Mouse (Mus musculus) kidney, postnatal 14 days (tissue): ENCODE data around the gene Fgb.

Experiments
- DNase-seq: peaks from one replicate; pipeline ENCODE4 v3.0.0; 2022; ENCODE audit warnings: mixed read lengths

Gene Fgb

GRCm38 (mm10) chr3:83025475-83026301 is 24.0 kb downstream of the Fgb start, which contains the start of gene Fga:
Gene Fga (plus strand): TSS chr3:83026076.
- peak; percentile 64 for DNase-seq

GRCm38 (mm10) chr3:83025036-83025435 is 24.6 kb downstream of the Fgb start:
- no peak for DNase-seq

DNA sequence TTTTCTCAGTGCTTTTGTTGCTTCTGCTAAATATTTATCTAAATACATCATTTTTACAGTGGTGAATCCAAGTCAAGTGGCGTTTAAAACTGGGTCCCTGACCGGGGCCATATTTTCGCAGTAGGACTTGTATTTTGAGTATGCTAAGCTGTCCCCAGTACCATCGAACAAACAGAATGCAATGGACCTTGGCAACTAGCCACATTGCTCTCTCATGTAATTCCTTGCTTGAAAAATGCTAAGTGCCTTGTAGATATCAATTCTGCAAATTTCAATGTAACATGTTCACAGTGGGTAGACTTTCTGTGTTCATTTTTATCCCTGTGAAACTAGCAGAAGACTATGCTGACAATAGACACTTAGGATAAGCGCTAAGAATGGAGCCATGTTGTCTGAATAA is 28.5 kb downstream of the Fgb start:
- peak; percentile 17 for DNase-seq

- peak; percentile 14 for DNase-seq
Measured at GRCm38 (mm10) chr3:83020387-83020786, 29.3 kb downstream of the Fgb start.

GRCm38 (mm10) chr3:83016236-83016635 is 33.4 kb downstream of the Fgb start:
- DNase-seq = no peak

GRCm38 (mm10) chr3:83013951-83014350 is 35.7 kb downstream of the Fgb start:
- DNase-seq = no peak

GRCm38 (mm10) chr3:83012636-83013035 is 37.0 kb downstream of the Fgb start:
- DNase-seq = no peak

DNA sequence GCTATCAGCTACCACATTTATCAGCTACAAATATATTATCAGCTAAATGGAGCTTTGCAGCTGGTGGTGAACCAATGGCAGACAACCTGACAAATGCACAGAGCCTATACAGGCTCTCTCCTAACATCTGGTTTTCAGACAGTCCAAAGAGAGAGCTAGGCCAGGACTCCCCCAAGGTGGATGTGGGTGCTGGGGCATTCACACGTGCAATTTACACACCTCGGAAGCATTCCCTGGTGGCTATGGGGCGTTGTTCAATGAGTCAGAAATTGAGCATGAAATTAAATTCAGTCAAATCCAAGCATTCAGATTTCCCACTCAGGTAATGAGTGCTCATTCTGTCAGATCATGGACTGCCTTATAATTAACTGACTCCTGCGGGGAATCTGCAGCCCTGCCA is 38.1 kb downstream of the Fgb start:
- DNase-seq = no peak

DNA sequence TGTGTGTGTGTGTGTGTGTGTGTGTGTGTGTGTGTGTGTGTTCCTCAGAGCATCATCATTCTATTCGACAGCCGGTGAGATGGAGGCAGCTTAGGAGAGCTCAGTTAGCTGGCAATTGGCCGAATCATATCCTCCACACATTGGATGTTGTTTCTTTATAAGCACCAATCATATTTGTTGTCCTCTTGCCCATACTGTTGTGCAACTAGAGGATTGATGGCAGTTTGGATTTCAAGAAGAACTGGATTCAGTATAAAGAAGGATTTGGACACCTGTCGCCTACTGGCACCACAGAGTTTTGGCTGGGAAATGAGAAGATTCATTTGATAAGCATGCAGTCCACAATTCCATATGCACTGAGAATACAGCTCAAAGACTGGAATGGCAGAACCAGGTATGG is 38.5 kb downstream of the Fgb start:
- DNase-seq = no peak

- DNase-seq = peak; percentile 21
Measured at GRCm38 (mm10) chr3:83010291-83010690, 39.4 kb downstream of the Fgb start.

DNA sequence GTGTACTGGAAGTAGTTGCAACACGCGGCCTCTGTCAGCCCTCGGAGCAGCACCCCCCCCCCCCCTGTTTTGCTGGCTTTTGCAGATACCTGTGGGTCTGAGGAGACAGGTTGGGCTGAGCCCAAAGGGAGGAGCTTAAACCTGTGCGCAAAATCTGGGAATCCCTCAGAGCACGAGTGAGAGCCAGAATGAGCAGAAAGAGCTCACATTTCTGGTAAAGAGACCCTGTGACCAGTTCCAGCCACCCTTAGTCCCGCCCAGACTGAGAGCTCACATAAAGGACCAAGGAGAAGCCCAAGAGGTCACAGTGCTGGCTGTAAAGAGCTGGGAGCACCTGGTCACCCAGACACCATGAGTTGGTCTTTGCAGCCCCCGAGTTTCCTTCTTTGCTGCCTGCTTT is 42.1 kb downstream of the Fgb start, which contains the start of gene Fgg:
Fgg (plus strand) TSS at position 168 of the 400 bp plus-strand sequence.
- no peak for DNase-seq

DNA sequence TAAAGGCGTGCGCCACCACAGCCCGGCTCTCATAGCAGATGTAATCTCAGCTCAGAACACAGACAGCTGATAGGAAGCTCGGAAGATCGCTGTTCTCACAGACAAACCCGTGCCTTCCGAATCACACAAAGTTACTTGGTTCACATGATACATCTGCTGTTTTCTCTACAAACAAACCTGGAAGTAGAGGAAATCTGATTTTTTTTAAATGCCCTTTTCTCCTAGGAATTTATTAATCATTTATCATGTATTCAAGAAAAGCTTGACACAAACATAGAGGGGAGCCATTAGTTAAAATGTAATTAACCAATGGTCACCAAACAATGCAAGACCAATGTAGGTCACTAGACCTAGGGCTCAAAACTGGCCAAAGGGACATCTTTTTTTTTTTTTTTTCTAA is 44.9 kb downstream of the Fgb start:
- no peak for DNase-seq

GRCm38 (mm10) chr3:83003068-83003467 is 46.6 kb downstream of the Fgb start:
- no peak for DNase-seq

DNA sequence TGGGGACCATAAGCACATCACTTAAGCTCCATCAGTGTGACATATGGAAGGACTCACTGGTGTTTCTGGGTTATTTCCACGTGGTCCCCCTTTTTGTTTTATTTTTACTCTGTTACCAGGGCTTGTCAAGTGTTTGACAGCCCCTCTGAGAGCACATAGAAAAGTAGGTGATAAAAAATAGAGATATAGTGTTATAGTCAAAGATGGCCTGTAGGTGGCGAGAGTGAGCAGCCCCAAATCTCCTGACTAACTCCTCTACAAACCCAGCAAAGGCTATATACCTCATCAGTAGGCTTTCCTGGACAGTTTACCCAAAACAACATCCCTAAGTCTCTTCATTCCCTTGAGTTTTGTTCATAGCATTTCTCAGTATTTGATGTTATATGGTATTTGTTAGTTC is 47.5 kb downstream of the Fgb start:
- peak; percentile 40 for DNase-seq

DNA sequence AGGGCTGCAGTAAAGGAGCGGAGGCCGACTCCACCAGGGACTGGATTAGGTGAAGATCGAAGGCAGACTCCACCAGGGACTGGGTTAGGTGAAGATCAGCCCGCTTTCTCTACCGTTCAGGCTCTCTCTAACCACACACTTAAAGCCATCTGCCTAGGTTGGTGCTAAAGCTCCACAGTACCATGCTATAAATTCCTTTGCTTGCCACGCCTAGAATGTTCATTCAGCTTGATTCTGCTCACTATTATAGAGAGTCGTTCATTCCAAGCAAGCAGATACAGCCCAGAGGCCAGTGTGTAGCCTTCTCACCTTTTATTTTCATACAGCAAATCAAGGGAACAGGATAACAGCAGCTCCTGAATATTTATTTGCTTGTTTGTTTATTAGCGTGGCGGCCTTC is 49.7 kb downstream of the Fgb start:
- DNase-seq = no peak

GRCm38 (mm10) chr3:82998772-82999463 is 50.7 kb downstream of the Fgb start:
- DNase-seq = peak; percentile 72

GRCm38 (mm10) chr3:82996656-82997055 is 53.0 kb downstream of the Fgb start:
- DNase-seq = no peak

GRCm38 (mm10) chr3:82995368-82995767 is 54.3 kb downstream of the Fgb start:
- DNase-seq = peak; percentile 71

DNA sequence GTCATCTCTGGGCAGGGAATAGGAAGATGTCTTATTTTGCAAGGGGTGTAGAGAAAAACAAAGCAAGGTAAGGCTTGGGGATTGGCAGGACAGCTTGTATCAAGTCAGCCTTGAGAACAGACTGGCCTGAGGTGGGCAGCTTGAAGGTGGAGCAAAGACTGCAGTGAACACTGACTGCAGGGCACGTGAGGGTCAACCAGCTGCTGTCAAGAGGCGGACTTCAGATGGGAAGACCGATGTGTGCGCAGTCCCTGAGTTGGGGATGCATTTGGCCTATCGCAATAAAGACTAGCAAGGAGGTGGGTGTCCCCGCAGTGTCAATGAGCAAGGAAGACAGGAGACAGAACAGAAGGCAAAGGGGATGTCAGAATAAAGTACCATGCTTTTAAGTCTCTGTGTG is 56.7 kb downstream of the Fgb start:
- DNase-seq = no peak

GRCm38 (mm10) chr3:82991963-82992362 is 57.7 kb downstream of the Fgb start:
- DNase-seq = no peak
